Mouse (Mus musculus): ENCODE measurements around the gene Snx29. TPM values are rescaled to one million over a fixed set of nuclear protein-coding genes. Genes with fewer than 3 reads are reported as not detected.

Gene Snx29
- total and polyA plus RNA-seq, 3 experiments, result 1.2 to 3.2 (median 3.1) TPM

- H3K4me1 ChIP-seq (ENCODE audit: control insufficient read depth in 1 of 2, insufficient read depth in 2 of 2), result peaks cover 9 to 43% of the 10 kb centered on the region in 2 experiments
- no peaks in the 10 kb centered on the region for H3K27me3 ChIP-seq (replicated peaks)
- in situ Hi-C loops (cut with MboI; ENCODE audit: low pct_ligation_motif_present, low pct_unique_long_range_greater_than_20kb, low sequenced_read_pairs) (loop anchor here (5.0 kb wide), 1 partner anchor 36 kb away; no protein-coding TSS in a partner anchor), dilution Hi-C loops (cut with MboI; ENCODE audit: extremely low pct_ligation_motif_present, extremely low pct_unique_long_range_greater_than_20kb, low sequenced_read_pairs) (no loop called here)
- H3K9me3 ChIP-seq (replicated peaks; ENCODE audit: low read length), result no peaks in the 10 kb centered on the region
- no peaks in the 10 kb centered on the region for H3K79me2 ChIP-seq (replicated peaks; ENCODE audit: control insufficient read depth, extremely low read depth, insufficient read depth, poor library complexity, severe bottlenecking)
- TF ChIP-seq SIN3A (IDR thresholded peaks at IDR 0.05; ENCODE audit: low read length), result no peak
- TF ChIP-seq MEF2A (IDR thresholded peaks at IDR 0.05; ENCODE audit: borderline replicate concordance, low read depth, low read length), result no peak
- no peak for TF ChIP-seq RAD21 (IDR thresholded peaks at IDR 0.05; ENCODE audit: low read depth, low read length)
- TF ChIP-seq USF2 (conservative IDR thresholded peaks at IDR 0.05; ENCODE audit: low read depth, low read length), result no peak
- no peak for DNase-seq (ENCODE audit: extremely low read depth)
- H3K4me3 ChIP-seq (replicated peaks in 1 of 3; ENCODE audit: low read depth in 2 of 3, low read length in 2 of 3, poor library complexity in 1 of 3), result no peak overlapping the region
- no peak overlapping the region for H3K4me2 ChIP-seq (ENCODE audit: insufficient read depth, low read depth, poor library complexity, severe bottlenecking)
- no peaks in the 10 kb centered on the region for H3K36me3 ChIP-seq (replicated peaks in 1 of 2; ENCODE audit: control insufficient read depth in 1 of 2, insufficient read depth in 1 of 2, low read length in 1 of 2)
- H3K27ac ChIP-seq (ENCODE audit: insufficient read depth, low read depth), result no peak overlapping the region
- H3K9ac ChIP-seq (ENCODE audit: insufficient read depth, low read depth), result no peak overlapping the region
Measured at GRCm38 (mm10) chr16:11568095-11568494, 245.4 kb downstream of the Snx29 start.

GRCm38 (mm10) chr16:11568601-11569000 is 245.9 kb downstream of the Snx29 start:
- no peak for TF ChIP-seq TCF12 (IDR thresholded peaks at IDR 0.05; ENCODE audit: low read depth, low read length)
- no peak for TF ChIP-seq POLR2AphosphoS2 (IDR thresholded peaks at IDR 0.05; ENCODE audit: low read depth, low read length)
- TF ChIP-seq IRF4 (IDR thresholded peaks at IDR 0.05; ENCODE audit: low read depth, low read length), result no peak
- TF ChIP-seq TBP (conservative IDR thresholded peaks at IDR 0.05; ENCODE audit: low read depth, low read length), result no peak

GRCm38 (mm10) chr16:11569127-11569526 is 246.4 kb downstream of the Snx29 start:
- Histone ChIP-seq H3K4me1 (ENCODE audit: control insufficient read depth in 1 of 2, insufficient read depth in 2 of 2) (peaks cover 9 to 51% of the 10 kb centered on the region in 2 experiments), H3K4me2 (ENCODE audit: insufficient read depth, low read depth, poor library complexity, severe bottlenecking) (peak overlapping the region; percentile 17; the same call in 1 of the 2 replicates), H3K4me3 (replicated peaks in 1 of 3; ENCODE audit: low read depth in 2 of 3, low read length in 2 of 3, poor library complexity in 1 of 3) (peak overlapping the region in 1 of 3 experiments; percentile 23), H3K36me3 (replicated peaks in 1 of 2; ENCODE audit: control insufficient read depth in 1 of 2, insufficient read depth in 1 of 2, low read length in 1 of 2) (no peaks in the 10 kb centered on the region), H3K27ac (ENCODE audit: insufficient read depth, low read depth) (no peak overlapping the region), H3K9ac (ENCODE audit: insufficient read depth, low read depth) (no peak overlapping the region), H3K27me3 (replicated peaks) (no peaks in the 10 kb centered on the region), H3K9me3 (replicated peaks; ENCODE audit: low read length) (no peaks in the 10 kb centered on the region), H3K79me2 (replicated peaks; ENCODE audit: control insufficient read depth, extremely low read depth, insufficient read depth, poor library complexity, severe bottlenecking) (no peaks in the 10 kb centered on the region)
- dilution Hi-C loops (cut with MboI; ENCODE audit: extremely low pct_ligation_motif_present, extremely low pct_unique_long_range_greater_than_20kb, low sequenced_read_pairs) (no loop called here), in situ Hi-C loops (cut with MboI; ENCODE audit: low pct_ligation_motif_present, low pct_unique_long_range_greater_than_20kb, low sequenced_read_pairs) (loop anchor here (5.0 kb wide), 1 partner anchor 37 kb away; no protein-coding TSS in a partner anchor)
- peak; percentile 33 for DNase-seq (ENCODE audit: extremely low read depth)
- no peak for TF ChIP-seq KAT2A (IDR thresholded peaks at IDR 0.05; ENCODE audit: insufficient replicate concordance, low read length)
- TF ChIP-seq RAD21 (IDR thresholded peaks at IDR 0.05; ENCODE audit: low read depth, low read length), result no peak
- TF ChIP-seq CHD1 (IDR thresholded peaks at IDR 0.05; ENCODE audit: low read depth, low read length), result no peak
- no peak for TF ChIP-seq MAZ (IDR thresholded peaks at IDR 0.05; ENCODE audit: low read depth, low read length)
- no peak for TF ChIP-seq E2F4 (IDR thresholded peaks at IDR 0.05; ENCODE audit: insufficient replicate concordance, low read depth, low read length)
- no peak for TF ChIP-seq JUND (conservative IDR thresholded peaks at IDR 0.05; ENCODE audit: low read depth, low read length)
- TF ChIP-seq ZKSCAN1 (IDR thresholded peaks at IDR 0.05; ENCODE audit: borderline replicate concordance, low read depth, low read length), result no peak
- TF ChIP-seq MXI1 (IDR thresholded peaks at IDR 0.05; ENCODE audit: low read depth, low read length), result peak; percentile 52; the same call in 1 of the 2 replicates
- no peak for TF ChIP-seq ZC3H11A (IDR thresholded peaks at IDR 0.05; ENCODE audit: low read depth, low read length)
- TF ChIP-seq ETS1 (conservative IDR thresholded peaks at IDR 0.05; ENCODE audit: low read depth, low read length), result peak; percentile 24; the same call in 1 of the 2 replicates
- peak; percentile 29; the same call in 1 of the 2 replicates for TF ChIP-seq IRF4 (IDR thresholded peaks at IDR 0.05; ENCODE audit: low read depth, low read length)
- TF ChIP-seq EP300 (IDR thresholded peaks at IDR 0.05; ENCODE audit: low read length), result peak; percentile 30; the same call in 1 of the 2 replicates
- 0 out of 2 replicates have a peak, but pooled peaks have one; percentile 37 for TF ChIP-seq NELFE (IDR thresholded peaks at IDR 0.05; ENCODE audit: low read depth, low read length)
- TF ChIP-seq USF2 (conservative IDR thresholded peaks at IDR 0.05; ENCODE audit: low read depth, low read length), result no peak
- TF ChIP-seq JUN (IDR thresholded peaks at IDR 0.05; ENCODE audit: insufficient read depth, low read depth, low read length), result no peak
- peak; percentile 72 for TF ChIP-seq MAX (IDR thresholded peaks at IDR 0.05; ENCODE audit: low read length)
- no peak for TF ChIP-seq SMC3 (IDR thresholded peaks at IDR 0.05; ENCODE audit: low read depth, low read length)
- no peak for TF ChIP-seq POLR2A (IDR thresholded peaks at IDR 0.05; ENCODE audit: low read depth, low read length)
- peak; percentile 34 for TF ChIP-seq BHLHE40 (IDR thresholded peaks at IDR 0.05; ENCODE audit: low read depth, low read length)
- no peak; the same call in 1 of the 2 replicates for TF ChIP-seq USF1 (IDR thresholded peaks at IDR 0.05; ENCODE audit: low read depth, low read length)

More at GRCm38 (mm10) chr16:11568601-11569000, 245.9 kb downstream of the Snx29 start:
- Histone ChIP-seq H3K4me1 (ENCODE audit: control insufficient read depth in 1 of 2, insufficient read depth in 2 of 2) (peaks cover 9 to 47% of the 10 kb centered on the region in 2 experiments), H3K4me3 (replicated peaks in 1 of 3; ENCODE audit: low read depth in 2 of 3, low read length in 2 of 3, poor library complexity in 1 of 3) (no peak overlapping the region), H3K36me3 (replicated peaks in 1 of 2; ENCODE audit: control insufficient read depth in 1 of 2, insufficient read depth in 1 of 2, low read length in 1 of 2) (no peaks in the 10 kb centered on the region), H3K9me3 (replicated peaks; ENCODE audit: low read length) (no peaks in the 10 kb centered on the region), H3K4me2 (ENCODE audit: insufficient read depth, low read depth, poor library complexity, severe bottlenecking) (no peak overlapping the region), H3K27me3 (replicated peaks) (no peaks in the 10 kb centered on the region), H3K27ac (ENCODE audit: insufficient read depth, low read depth) (no peak overlapping the region), H3K9ac (ENCODE audit: insufficient read depth, low read depth) (no peak overlapping the region), H3K79me2 (replicated peaks; ENCODE audit: control insufficient read depth, extremely low read depth, insufficient read depth, poor library complexity, severe bottlenecking) (no peaks in the 10 kb centered on the region)
- DNase-seq (ENCODE audit: extremely low read depth), result no peak
- dilution Hi-C loops (cut with MboI; ENCODE audit: extremely low pct_ligation_motif_present, extremely low pct_unique_long_range_greater_than_20kb, low sequenced_read_pairs) (no loop called here), in situ Hi-C loops (cut with MboI; ENCODE audit: low pct_ligation_motif_present, low pct_unique_long_range_greater_than_20kb, low sequenced_read_pairs) (loop anchor here (5.0 kb wide), 1 partner anchor 36 kb away; no protein-coding TSS in a partner anchor)

Measured in CH12.LX (cell line).